Mouse (Mus musculus) embryo, embryonic 11 days (tissue): ENCODE results near the gene Msmo1.

Experiments used
- DNase-seq: peaks from one replicate; pipeline ENCODE4 v3.0.0-alpha.2; 2015

Gene Msmo1

GRCm38 (mm10) chr8:64733271-64733943 is at the start of gene Msmo1:
TSS of gene Msmo1 (minus strand) at chr8:64733792.
- DNase-seq: peak; percentile 100

GRCm38 (mm10) chr8:64781947-64782346 is 48.4 kb upstream of the Msmo1 start:
- no peak for DNase-seq

GRCm38 (mm10) chr8:64777925-64778324 is 44.3 kb upstream of the Msmo1 start:
- peak; percentile 4 for DNase-seq

- DNase-seq: no peak
These were observed 40.5 kb upstream of the Msmo1 start for GRCm38 (mm10) chr8:64774136-64774535.

GRCm38 (mm10) chr8:64770814-64771213 is 37.2 kb upstream of the Msmo1 start:
- DNase-seq: no peak

- no peak for DNase-seq
These were observed 36.0 kb upstream of the Msmo1 start for GRCm38 (mm10) chr8:64769586-64769985.

- no peak for DNase-seq
These were observed 35.1 kb upstream of the Msmo1 start for GRCm38 (mm10) chr8:64768645-64769044.

GRCm38 (mm10) chr8:64767047-64767446 is 33.5 kb upstream of the Msmo1 start:
- DNase-seq: no peak

GRCm38 (mm10) chr8:64764075-64764474 is 30.5 kb upstream of the Msmo1 start:
- DNase-seq: no peak

- DNase-seq: no peak
These were observed 29.2 kb upstream of the Msmo1 start for GRCm38 (mm10) chr8:64762751-64763150.

- DNase-seq: no peak
These were observed 27.8 kb upstream of the Msmo1 start for GRCm38 (mm10) chr8:64761430-64761829.

GRCm38 (mm10) chr8:64757956-64758355 is 24.4 kb upstream of the Msmo1 start:
- no peak for DNase-seq

GRCm38 (mm10) chr8:64746215-64747058 is 12.8 kb upstream of the Msmo1 start:
- no peak for DNase-seq

GRCm38 (mm10) chr8:64740547-64741211 is 7.1 kb upstream of the Msmo1 start:
- no peak for DNase-seq

GRCm38 (mm10) chr8:64738916-64739315 is 5.3 kb upstream of the Msmo1 start:
- DNase-seq: no peak

- no peak for DNase-seq
These were observed 3.3 kb upstream of the Msmo1 start for GRCm38 (mm10) chr8:64736767-64737323.

- DNase-seq: no peak
These were observed 1.6 kb upstream of the Msmo1 start for GRCm38 (mm10) chr8:64735161-64735560.

GRCm38 (mm10) chr8:64732596-64732995 is 996 bp downstream of the Msmo1 start:
- no peak for DNase-seq

GRCm38 (mm10) chr8:64728156-64728555 is 5.4 kb downstream of the Msmo1 start:
- DNase-seq: no peak

GRCm38 (mm10) chr8:64726190-64726695 is 7.3 kb downstream of the Msmo1 start:
- DNase-seq: no peak

- DNase-seq: no peak
These were observed 10.4 kb downstream of the Msmo1 start for GRCm38 (mm10) chr8:64723206-64723605.

- no peak for DNase-seq
These were observed 15.7 kb downstream of the Msmo1 start for GRCm38 (mm10) chr8:64717868-64718267.

GRCm38 (mm10) chr8:64712499-64712898 is 21.1 kb downstream of the Msmo1 start:
- no peak for DNase-seq
